Mouse (Mus musculus) B cell, adult 67 days (primary cell): ENCODE measurements around the gene Tmem268. TPM values are rescaled to one million over a fixed set of nuclear protein-coding genes. Genes with fewer than 3 reads are reported as not detected.

Experiments
- total RNA-seq, 2 experiments: library from RNA; stranded (reverse); gene quantifications; 4 replicates each; pipeline ENCODE4 v1.2.4; 2023

Gene Tmem268
- total RNA-seq, result 10 to 100 TPM; 16.7 to 19.1 TPM

GRCm38 (mm10) chr4:63558407-63559081 lies at the start of gene Tmem268:
Tmem268 (plus strand) TSS chr4:63558781.

GRCm38 (mm10) chr4:63544494-63545230 lies 13.9 kb upstream of the Tmem268 start, which contains the start of gene Atp6v1g1:
Atp6v1g1 (plus strand) TSS chr4:63544772.

GRCm38 (mm10) chr4:63604945-63605344 lies 46.4 kb downstream of the Tmem268 start, which contains the start of gene Gm11213:
Gm11213 (minus strand) TSS chr4:63605261.

DNA sequence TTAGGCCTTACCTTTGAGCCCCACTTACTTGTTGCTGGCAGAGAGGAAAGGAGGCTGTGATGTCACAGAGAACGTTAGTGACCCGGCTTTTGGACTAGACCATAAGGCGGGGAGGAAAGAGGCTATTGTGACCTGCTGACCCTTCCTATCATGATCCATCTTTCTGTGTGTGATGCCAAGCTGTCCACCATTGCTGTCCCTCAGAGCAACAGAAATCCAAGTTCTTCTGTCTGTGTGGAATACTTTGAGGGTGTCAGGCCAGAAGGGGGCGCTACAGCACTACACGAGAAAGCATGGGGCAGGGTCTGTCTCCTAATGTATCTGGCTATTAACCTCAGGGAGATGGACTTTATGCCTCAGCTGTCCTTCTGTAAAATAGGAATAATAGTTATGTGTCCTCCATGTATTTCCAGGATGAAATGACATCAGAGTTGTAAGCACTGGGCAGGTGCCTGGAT lies 63.8 kb downstream of the Tmem268 start, which contains the start of gene Tex48:
Tex48 (minus strand) TSS at position 51 of the 458 bp plus-strand sequence.

Other genes starting within 250 kb of the Tmem268 start
- not detected for gene Orm1, start 214.2 kb upstream of the Tmem268 start, total RNA-seq
- gene Orm3, start 202.6 kb upstream of the Tmem268 start, total RNA-seq, result not detected
- gene Orm2, start 196.3 kb upstream of the Tmem268 start, total RNA-seq, result not detected
- gene Akna, start 155.4 kb upstream of the Tmem268 start, total RNA-seq, result 100 to 1,000 TPM; 272 to 376 TPM
- 10 to 100 TPM; 62.7 to 74.4 TPM for gene Whrn, start 62.8 kb upstream of the Tmem268 start, total RNA-seq
- gene Atp6v1g1, start 14.0 kb upstream of the Tmem268 start, total RNA-seq, result 10 to 100 TPM; 83.2 to 83.3 TPM
- gene Gm11213, start 46.5 kb downstream of the Tmem268 start, total RNA-seq, result not detected
- gene Tex48, start 63.6 kb downstream of the Tmem268 start, total RNA-seq, result not detected
- gene Gm11214, start 104.6 kb downstream of the Tmem268 start, total RNA-seq, result not detected
- gene Tnfsf15, start 186.3 kb downstream of the Tmem268 start, total RNA-seq, result not detected